8 mouse cellular contexts compared by ENCODE assay signal in genomic region chr4:44083945-44084344, GRCm38 (mm10). TPM values are rescaled to one million over a fixed set of nuclear protein-coding genes. Genes with fewer than 3 reads are reported as not detected.
DNase-seq lines count a peak whose midpoint lies in the region; ATAC-seq and TF ChIP-seq lines count a peak whose summit lies in the region.

Gne (minus strand) TSS chr4:44084177.

- H3K27me3 ChIP-seq in heart, embryonic 11.5 days (ENCODE audit: control insufficient read depth, insufficient read depth, low read length), result no peaks in the 10 kb centered on the region
- H3K27me3 ChIP-seq in kidney, embryonic 15.5 days, result no peaks in the 10 kb centered on the region
- H3K27me3 ChIP-seq in liver, postnatal 0 days (ENCODE audit: insufficient read depth, low read length), result no peaks in the 10 kb centered on the region

- peak; percentile 43 for DNase-seq in embryo, embryonic 10 days (ENCODE audit: low spot score)
- no peak for DNase-seq in embryo, embryonic 9.5 days (ENCODE audit: extremely low spot score)
- DNase-seq in brain, embryonic 14.5 days (ENCODE audit: low read depth), result no peak
- DNase-seq in liver, postnatal 0 days, result no peak
- DNase-seq in ovary, postnatal 36 days (ENCODE audit: low spot score), result no peak

- H3K9ac ChIP-seq in heart, embryonic 11.5 days (ENCODE audit: low read depth, low read length), result no peak within 1 kb of the TSS; the same call in 1 of the 2 replicates
- H3K9ac ChIP-seq in kidney, embryonic 15.5 days, result no peak within 1 kb of the TSS
- H3K9ac ChIP-seq in liver, postnatal 0 days (replicated peaks), result no peak within 1 kb of the TSS

- H3K9me3 ChIP-seq in heart, embryonic 11.5 days (replicated peaks; ENCODE audit: control insufficient read depth, low read length), result no peaks in the 10 kb centered on the region
- H3K9me3 ChIP-seq in kidney, embryonic 15.5 days (replicated peaks), result no peaks in the 10 kb centered on the region
- H3K9me3 ChIP-seq in liver, postnatal 0 days (ENCODE audit: low read length), result no peaks in the 10 kb centered on the region

- H3K4me1 ChIP-seq in heart, embryonic 11.5 days (ENCODE audit: control insufficient read depth, insufficient read depth, low read length), result no peaks in the 10 kb centered on the region
- peaks cover 8% of the 10 kb centered on the region for H3K4me1 ChIP-seq in kidney, embryonic 15.5 days
- H3K4me1 ChIP-seq in liver, postnatal 0 days (ENCODE audit: insufficient read depth), result 0 out of 2 replicates have a peak, but pooled peaks cover 5% of the 10 kb centered on the region

- H3K36me3 ChIP-seq in heart, embryonic 11.5 days (ENCODE audit: control insufficient read depth, insufficient read depth, low read length), result no peaks in the 10 kb centered on the region
- H3K36me3 ChIP-seq in kidney, embryonic 15.5 days, result no peaks in the 10 kb centered on the region
- no peaks in the 10 kb centered on the region for H3K36me3 ChIP-seq in liver, postnatal 0 days (replicated peaks; ENCODE audit: insufficient read depth, low read length)

- H3K4me2 ChIP-seq in heart, embryonic 11.5 days, result peak within 1 kb of the TSS; percentile 23; the same call in 1 of the 2 replicates
- H3K4me2 ChIP-seq in kidney, embryonic 15.5 days, result peak within 1 kb of the TSS; percentile 52
- H3K4me2 ChIP-seq in liver, postnatal 0 days (ENCODE audit: low read depth, low read length), result peak within 1 kb of the TSS; percentile 42

- ATAC-seq in heart, embryonic 11.5 days (replicated peaks; ENCODE audit: insufficient number of reproducible peaks, low FRiP score, low TSS enrichment), result no peak
- 0 out of 2 replicates have a peak, but pooled peaks have one; percentile 25 for ATAC-seq in kidney, embryonic 15.5 days (replicated peaks; ENCODE audit: low FRiP score)
- peak; percentile 48; the same call in 1 of the 2 replicates for ATAC-seq in liver, postnatal 0 days
- ATAC-seq in neutrophil, adult 5-6 weeks (ENCODE audit: extremely low read depth, insufficient number of reproducible peaks, low FRiP score, poor library complexity, severe bottlenecking), result 0 out of 2 replicates have a peak, but pooled peaks have one; percentile 1

- TF ChIP-seq CTCF in brain, embryonic 14.5 days (IDR thresholded peaks at IDR 0.05; ENCODE audit: borderline replicate concordance, extremely low read depth, insufficient read depth, insufficient read length), result no peak
- TF ChIP-seq CTCF in liver, postnatal 0 days (IDR thresholded peaks at IDR 0.05; ENCODE audit: low read depth), result no peak

- no peak within 1 kb of the TSS for H3K27ac ChIP-seq in heart, embryonic 11.5 days (ENCODE audit: low read depth, low read length)
- no peak within 1 kb of the TSS for H3K27ac ChIP-seq in kidney, embryonic 15.5 days
- H3K27ac ChIP-seq in liver, postnatal 0 days (ENCODE audit: low read depth), result no peak within 1 kb of the TSS

- H3K4me3 ChIP-seq in heart, embryonic 11.5 days (ENCODE audit: low read depth, low read length), result no peak within 1 kb of the TSS
- H3K4me3 ChIP-seq in kidney, embryonic 15.5 days (replicated peaks), result peak within 1 kb of the TSS; percentile 19
- no peak within 1 kb of the TSS for H3K4me3 ChIP-seq in liver, postnatal 0 days (ENCODE audit: low read depth, low read length)

- WGBS in heart, embryonic 11.5 days (ENCODE audit: insufficient replicate concordance), result 15% methylated on average over 11 of the region's 11 CpGs
- WGBS in kidney, embryonic 15.5 days, result 10% methylated on average over 11 of the region's 11 CpGs
- 3% methylated on average over 11 of the region's 11 CpGs for WGBS in liver, postnatal 0 days (ENCODE audit: insufficient replicate concordance)

- no peak for TF ChIP-seq POLR2A in brain, embryonic 14.5 days (IDR thresholded peaks at IDR 0.05; ENCODE audit: borderline replicate concordance, extremely low read depth, insufficient read depth, insufficient read length, poor library complexity, severe bottlenecking)

- TF ChIP-seq EP300 in liver, postnatal 0 days (IDR thresholded peaks at IDR 0.05; ENCODE audit: low read depth), result no peak

RNA-seq across cellular contexts. Expression of gene Gne, which starts in this region (rescaled TPM):
- polyA plus RNA-seq in brain, embryonic 14.5 days (2012; rRNA removed), result 13.2 and 20.7 TPM in 2 replicates
- 31.1 and 32.1 TPM in 2 replicates for polyA plus RNA-seq in heart, embryonic 11.5 days (2014; fragmentation: Nextera tagmentation; extraction: Ambion mirVana)
- polyA plus RNA-seq in kidney, embryonic 15.5 days (2015; fragmentation: Nextera tagmentation; extraction: Ambion mirVana), result 22.5 and 25.3 TPM in 2 replicates
- polyA plus RNA-seq in liver, postnatal 0 days (2015; fragmentation: Nextera tagmentation; extraction: Ambion mirVana), result 47.5 and 49.5 TPM in 2 replicates
- total RNA-seq in neutrophil, adult 5-6 weeks (2017), result 22.9 and 23.8 TPM in 2 replicates
